Mouse (Mus musculus): ENCODE data around the gene Chil1. TPM values are rescaled to one million over a fixed set of nuclear protein-coding genes. Genes with fewer than 3 reads are reported as not detected.

Chil1 gene
- total and polyA plus RNA-seq, 3 experiments = 1.7 to 6.7 (median 6.1) TPM

GRCm38 (mm10) chr1:134192024-134192423, 10.0 kb downstream of the Chil1 start:
- no peak overlapping the region for H3K9ac ChIP-seq (ENCODE audit: insufficient read depth, low read depth)
- H3K4me1 ChIP-seq (ENCODE audit: control insufficient read depth in 1 of 2, insufficient read depth in 2 of 2) = peaks cover 40 to 92% of the 10 kb centered on the region in 2 experiments
- H3K4me2 ChIP-seq (ENCODE audit: insufficient read depth, low read depth, poor library complexity, severe bottlenecking) = no peak overlapping the region
- no peak overlapping the region for H3K27ac ChIP-seq (ENCODE audit: insufficient read depth, low read depth)
- TF ChIP-seq CHD2 (IDR thresholded peaks at IDR 0.05; ENCODE audit: low read length) (no peak), GABPA (IDR thresholded peaks at IDR 0.05; ENCODE audit: insufficient replicate concordance, low read depth, low read length) (no peak), USF2 (conservative IDR thresholded peaks at IDR 0.05; ENCODE audit: low read depth, low read length) (no peak), HCFC1 (IDR thresholded peaks at IDR 0.05; ENCODE audit: low read depth, low read length) (no peak)
- no peak for DNase-seq (ENCODE audit: extremely low read depth)
- no peaks in the 10 kb centered on the region for H3K9me3 ChIP-seq (replicated peaks; ENCODE audit: low read length)
- H3K79me2 ChIP-seq (replicated peaks; ENCODE audit: control insufficient read depth, extremely low read depth, insufficient read depth, poor library complexity, severe bottlenecking) = no peaks in the 10 kb centered on the region
- no peak overlapping the region for H3K4me3 ChIP-seq (replicated peaks in 1 of 3; ENCODE audit: low read depth in 2 of 3, low read length in 2 of 3, poor library complexity in 1 of 3)
- no peaks in the 10 kb centered on the region for H3K27me3 ChIP-seq (replicated peaks)
- dilution Hi-C loops (cut with MboI; ENCODE audit: extremely low pct_ligation_motif_present, extremely low pct_unique_long_range_greater_than_20kb, low sequenced_read_pairs) = no loop called here
- in situ Hi-C loops (cut with MboI; ENCODE audit: low pct_ligation_motif_present, low pct_unique_long_range_greater_than_20kb, low sequenced_read_pairs) = loop anchor here (5.0 to 10.0 kb wide), 2 partner anchors 40 to 103 kb away; no protein-coding TSS in a partner anchor
- peaks cover 0 to 2% of the 10 kb centered on the region in 2 experiments for H3K36me3 ChIP-seq (replicated peaks in 1 of 2; ENCODE audit: control insufficient read depth in 1 of 2, insufficient read depth in 1 of 2, low read length in 1 of 2)

- TF ChIP-seq EP300 (IDR thresholded peaks at IDR 0.05; ENCODE audit: low read length) = no peak
- TF ChIP-seq PAX5 (IDR thresholded peaks at IDR 0.05; ENCODE audit: low read length) = no peak
- TF ChIP-seq MAX (IDR thresholded peaks at IDR 0.05; ENCODE audit: low read length) = no peak
- TF ChIP-seq SIN3A (IDR thresholded peaks at IDR 0.05; ENCODE audit: low read length) = no peak
- TF ChIP-seq GABPA (IDR thresholded peaks at IDR 0.05; ENCODE audit: insufficient replicate concordance, low read depth, low read length) = no peak
- TF ChIP-seq MXI1 (IDR thresholded peaks at IDR 0.05; ENCODE audit: low read depth, low read length) = no peak
- no peak for TF ChIP-seq CHD2 (IDR thresholded peaks at IDR 0.05; ENCODE audit: low read length)
- no peak for TF ChIP-seq RAD21 (IDR thresholded peaks at IDR 0.05; ENCODE audit: low read depth, low read length)
- no peak for TF ChIP-seq ZMIZ1 (IDR thresholded peaks at IDR 0.05; ENCODE audit: low read depth, low read length)
- TF ChIP-seq SMC3 (IDR thresholded peaks at IDR 0.05; ENCODE audit: low read depth, low read length) = no peak
- no peak for TF ChIP-seq MYC (IDR thresholded peaks at IDR 0.05; ENCODE audit: low read depth, low read length)
- TF ChIP-seq ZNF384 (IDR thresholded peaks at IDR 0.05; ENCODE audit: low read depth, low read length) = no peak
- no peak for TF ChIP-seq HCFC1 (IDR thresholded peaks at IDR 0.05; ENCODE audit: low read depth, low read length)
- TF ChIP-seq E2F4 (IDR thresholded peaks at IDR 0.05; ENCODE audit: insufficient replicate concordance, low read depth, low read length) = no peak
- no peak for TF ChIP-seq USF2 (conservative IDR thresholded peaks at IDR 0.05; ENCODE audit: low read depth, low read length)
- no peak for TF ChIP-seq MAZ (IDR thresholded peaks at IDR 0.05; ENCODE audit: low read depth, low read length)
- TF ChIP-seq BHLHE40 (IDR thresholded peaks at IDR 0.05; ENCODE audit: low read depth, low read length) = no peak
- TF ChIP-seq TCF12 (IDR thresholded peaks at IDR 0.05; ENCODE audit: low read depth, low read length) = no peak
- dilution Hi-C loops (cut with MboI; ENCODE audit: extremely low pct_ligation_motif_present, extremely low pct_unique_long_range_greater_than_20kb, low sequenced_read_pairs) = no loop called here
- H3K4me3 ChIP-seq (replicated peaks in 1 of 3; ENCODE audit: low read depth in 2 of 3, low read length in 2 of 3, poor library complexity in 1 of 3) = peak within 1 kb of the TSS in 1 of 3 experiments; percentile 18
- peak within 1 kb of the TSS; percentile 73 for H3K4me2 ChIP-seq (ENCODE audit: insufficient read depth, low read depth, poor library complexity, severe bottlenecking)
- peaks cover 40 to 92% of the 10 kb centered on the region in 2 experiments for H3K4me1 ChIP-seq (ENCODE audit: control insufficient read depth in 1 of 2, insufficient read depth in 2 of 2)
- in situ Hi-C loops (cut with MboI; ENCODE audit: low pct_ligation_motif_present, low pct_unique_long_range_greater_than_20kb, low sequenced_read_pairs) = loop anchor here (5.0 to 10.0 kb wide), 2 partner anchors 41 to 102 kb away; no protein-coding TSS in a partner anchor
- no peaks in the 10 kb centered on the region for H3K79me2 ChIP-seq (replicated peaks; ENCODE audit: control insufficient read depth, extremely low read depth, insufficient read depth, poor library complexity, severe bottlenecking)
- H3K9me3 ChIP-seq (replicated peaks; ENCODE audit: low read length) = no peaks in the 10 kb centered on the region
- no peaks in the 10 kb centered on the region for H3K27me3 ChIP-seq (replicated peaks)
- no peak for DNase-seq (ENCODE audit: extremely low read depth)
- peak within 1 kb of the TSS; percentile 26; the same call in 1 of the 2 replicates for H3K27ac ChIP-seq (ENCODE audit: insufficient read depth, low read depth)
- H3K9ac ChIP-seq (ENCODE audit: insufficient read depth, low read depth) = no peak within 1 kb of the TSS
- H3K36me3 ChIP-seq (replicated peaks in 1 of 2; ENCODE audit: control insufficient read depth in 1 of 2, insufficient read depth in 1 of 2, low read length in 1 of 2) = no peaks in the 10 kb centered on the region
Observed at GRCm38 (mm10) chr1:134193126-134193525, 11.2 kb downstream of the Chil1 start, which contains the start of gene Mybph. Gene Mybph (plus strand): TSS chr1:134193448.
